Mouse (Mus musculus) embryonic facial prominence, embryonic 11.5 days (tissue): ENCODE measurements around the gene Olr1. TPM values are rescaled to one million over a fixed set of nuclear protein-coding genes. Genes with fewer than 3 reads are reported as not detected.

Experiments
- ATAC-seq: fragments of 200-750 bp; cut with Nextera tagmentation; replicated peaks from 2 replicates; pipeline ENCODE4 v1.8.0; 2017; ENCODE audit warnings: low read depth; ENCODE audit not compliant: insufficient number of reproducible peaks, low FRiP score, low TSS enrichment
- DNase-seq: peaks from one replicate; pipeline ENCODE4 v3.0.0-alpha.2; 2015; ENCODE audit warnings: low spot score
- H3K27ac ChIP-seq: fragments of 300-500 bp; sonication (generic); replicated peaks from 2 replicates; pipeline ENCODE4 v1.5.1; 2014; ENCODE audit warnings: mild to moderate bottlenecking, low read depth, low read length, control low read depth
- H3K27me3 ChIP-seq: fragments of 300-500 bp; sonication (generic); 2 replicates; pipeline ENCODE4 v1.6.1; 2014; ENCODE audit warnings: mild to moderate bottlenecking, low read length, moderate library complexity, mixed read lengths; ENCODE audit not compliant: control insufficient read depth, insufficient read depth
- H3K36me3 ChIP-seq: fragments of 300-500 bp; sonication (generic); replicated peaks from 2 replicates; pipeline ENCODE4 v1.6.1; 2014; ENCODE audit warnings: low read depth, mild to moderate bottlenecking, low read length, moderate library complexity, mixed read lengths; ENCODE audit not compliant: control insufficient read depth, insufficient read depth
- H3K4me1 ChIP-seq: fragments of 300-500 bp; sonication (generic); 2 replicates; pipeline ENCODE4 v1.6.1; 2014; ENCODE audit warnings: low read length, mixed read lengths; ENCODE audit not compliant: control insufficient read depth, insufficient read depth
- H3K4me2 ChIP-seq: fragments of 300-500 bp; sonication (generic); 2 replicates; pipeline ENCODE4 v1.6.1; 2014; ENCODE audit warnings: low read depth, mild to moderate bottlenecking, control low read depth, low read length, moderate library complexity
- H3K4me3 ChIP-seq: fragments of 300-500 bp; sonication (generic); 2 replicates; pipeline ENCODE4 v1.5.1; 2014; ENCODE audit warnings: low read depth, low read length, control low read depth
- H3K9ac ChIP-seq: fragments of 300-500 bp; sonication (generic); replicated peaks from 2 replicates; pipeline ENCODE4 v1.6.1; 2014; ENCODE audit warnings: mild to moderate bottlenecking, control low read depth, low read length
- H3K9me3 ChIP-seq: fragments of 300-500 bp; sonication (generic); replicated peaks from 2 replicates; pipeline ENCODE4 v1.6.1; 2016; ENCODE audit warnings: mild to moderate bottlenecking, low read length, inconsistent platforms, mixed read lengths; ENCODE audit not compliant: control insufficient read depth
- WGBS: fragments of 180-500 bp; shearing (Covaris S2); extraction: QIAGEN DNeasy Blood & Tissue Kit; methylation state at CpG from one replicate; pipeline ENCODE4 v1.1.7; 2014; 5-methylcytosine and 5-hydroxymethylcytosine counted together
- polyA plus RNA-seq: library from polyadenylated mRNA; unstranded; fragments of >200 nt; fragmentation: Nextera tagmentation; extraction: Ambion mirVana; gene quantifications from 2 replicates; pipeline ENCODE4 v1.2.1, GENCODE M21; 2014

The Olr1 gene
- polyA plus RNA-seq, 1 experiment from 2014 or later, result 0.36 TPM

DNA sequence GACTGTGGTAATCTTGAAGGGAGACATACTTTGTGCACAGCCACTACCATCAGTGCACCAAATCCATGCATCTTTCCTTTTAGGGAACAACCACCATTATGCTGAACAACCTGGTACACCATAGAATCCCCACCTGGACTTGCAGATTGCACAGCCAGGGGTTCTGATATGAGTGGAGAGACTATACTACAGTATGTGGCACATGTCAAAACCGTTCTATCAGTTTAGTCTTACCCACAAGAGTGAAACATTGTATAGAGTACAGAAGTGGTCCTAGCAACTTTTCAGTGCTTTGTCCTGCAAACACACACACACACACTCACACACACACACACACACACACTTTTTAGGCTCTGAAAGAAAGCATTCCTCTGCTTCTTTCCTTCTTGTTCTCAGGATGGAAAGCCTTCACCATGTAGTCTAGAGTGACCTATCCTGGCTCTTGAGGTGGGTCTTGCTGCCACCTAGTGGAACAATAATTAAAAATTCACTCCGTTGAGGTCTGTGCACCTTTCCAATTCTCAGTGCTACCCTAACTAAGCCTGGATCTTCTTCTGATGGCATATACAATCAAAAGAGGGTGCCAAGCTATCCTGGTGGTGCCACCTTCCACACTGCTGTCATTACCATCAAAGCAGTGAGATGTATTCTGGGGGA lies 10.9 kb upstream of the Olr1 start:
- DNase-seq (peak; percentile 60), ATAC-seq (peak; percentile 82)
- Histone ChIP-seq H3K4me3 (no peak overlapping the region), H3K4me1 (no peaks in the 10 kb centered on the region), H3K4me2 (no peak overlapping the region), H3K9ac (no peak overlapping the region), H3K9me3 (no peaks in the 10 kb centered on the region), H3K27ac (no peak overlapping the region), H3K36me3 (no peaks in the 10 kb centered on the region), H3K27me3 (no peaks in the 10 kb centered on the region)
- WGBS, result 52% methylated on average over 2 of the region's 2 CpGs

DNA sequence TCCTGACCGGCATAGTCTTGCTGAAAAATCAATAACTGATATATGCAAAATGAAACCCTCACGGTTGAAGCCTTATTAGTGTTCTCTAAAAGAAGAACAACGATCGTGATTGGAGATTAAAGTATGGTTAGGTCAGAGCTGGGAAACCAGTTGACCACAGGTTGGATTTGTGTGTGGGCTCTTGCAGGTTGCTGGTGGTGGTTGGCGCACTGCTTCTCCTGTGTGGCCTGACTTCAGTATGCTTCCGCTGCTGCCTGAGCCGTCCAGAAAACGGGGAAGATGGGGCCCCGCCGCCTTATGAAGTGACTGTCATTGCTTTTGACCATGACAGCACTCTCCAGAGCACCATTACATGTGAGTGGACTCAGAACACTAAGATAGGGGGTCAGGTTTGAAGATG lies 9.4 kb upstream of the Olr1 start:
- DNase-seq (no peak), ATAC-seq (no peak)
- H3K27ac ChIP-seq, result no peak overlapping the region
- WGBS, result 88% methylated on average over 10 of the region's 10 CpGs
- H3K36me3 ChIP-seq, result no peaks in the 10 kb centered on the region
- no peaks in the 10 kb centered on the region for H3K4me1 ChIP-seq
- H3K4me2 ChIP-seq, result no peak overlapping the region
- H3K9ac ChIP-seq, result no peak overlapping the region
- H3K9me3 ChIP-seq, result no peaks in the 10 kb centered on the region
- H3K27me3 ChIP-seq, result no peaks in the 10 kb centered on the region
- H3K4me3 ChIP-seq, result no peak overlapping the region

- ATAC-seq, result no peak
- 93% methylated on average over 3 of the region's 3 CpGs for WGBS
These were observed 8.1 kb upstream of the Olr1 start for GRCm38 (mm10) chr6:129515068-129515467.

GRCm38 (mm10) chr6:129514376-129514775 lies 7.4 kb upstream of the Olr1 start:
- H3K4me1 ChIP-seq, result no peaks in the 10 kb centered on the region
- H3K4me3 ChIP-seq, result no peak overlapping the region
- no peaks in the 10 kb centered on the region for H3K9me3 ChIP-seq
- ATAC-seq, result no peak
- H3K4me2 ChIP-seq, result no peak overlapping the region
- H3K9ac ChIP-seq, result no peak overlapping the region
- no peaks in the 10 kb centered on the region for H3K36me3 ChIP-seq
- no peak overlapping the region for H3K27ac ChIP-seq
- no peaks in the 10 kb centered on the region for H3K27me3 ChIP-seq
- 76% methylated on average over 2 of the region's 2 CpGs for WGBS
- no peak for DNase-seq

More at GRCm38 (mm10) chr6:129515068-129515467, 8.1 kb upstream of the Olr1 start:
- Histone ChIP-seq H3K36me3 (no peaks in the 10 kb centered on the region), H3K27me3 (no peaks in the 10 kb centered on the region), H3K9ac (no peak overlapping the region), H3K4me2 (no peak overlapping the region), H3K4me3 (no peak overlapping the region), H3K9me3 (no peaks in the 10 kb centered on the region), H3K4me1 (no peaks in the 10 kb centered on the region), H3K27ac (no peak overlapping the region)
- DNase-seq, result no peak

DNA sequence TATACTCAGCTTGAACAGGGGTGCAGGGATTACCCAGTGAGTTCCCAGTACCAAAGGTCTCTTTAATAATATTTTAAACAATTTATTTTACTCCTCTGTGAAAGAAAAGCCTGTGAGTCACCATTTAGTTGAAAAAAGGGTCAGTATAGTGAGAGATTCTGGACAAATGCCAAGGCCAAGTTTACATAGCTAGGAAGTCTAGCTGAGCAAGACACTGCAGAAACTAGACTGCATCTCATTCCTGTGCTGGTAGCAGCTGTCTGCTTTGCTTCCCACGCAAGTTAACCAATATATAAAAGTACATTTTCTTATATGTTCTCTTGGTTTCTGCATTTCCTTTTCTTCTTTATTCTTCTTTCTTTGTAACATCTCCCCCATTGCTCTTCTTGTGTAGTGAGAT lies 6.4 kb upstream of the Olr1 start:
- Histone ChIP-seq H3K4me3 (no peak overlapping the region), H3K27ac (no peak overlapping the region), H3K27me3 (no peaks in the 10 kb centered on the region), H3K4me1 (no peaks in the 10 kb centered on the region), H3K36me3 (no peaks in the 10 kb centered on the region), H3K9me3 (no peaks in the 10 kb centered on the region), H3K9ac (no peak overlapping the region), H3K4me2 (no peak overlapping the region)
- ATAC-seq (no peak), DNase-seq (no peak)
- WGBS, result 80% methylated on average over 1 of the region's 1 CpGs

DNA sequence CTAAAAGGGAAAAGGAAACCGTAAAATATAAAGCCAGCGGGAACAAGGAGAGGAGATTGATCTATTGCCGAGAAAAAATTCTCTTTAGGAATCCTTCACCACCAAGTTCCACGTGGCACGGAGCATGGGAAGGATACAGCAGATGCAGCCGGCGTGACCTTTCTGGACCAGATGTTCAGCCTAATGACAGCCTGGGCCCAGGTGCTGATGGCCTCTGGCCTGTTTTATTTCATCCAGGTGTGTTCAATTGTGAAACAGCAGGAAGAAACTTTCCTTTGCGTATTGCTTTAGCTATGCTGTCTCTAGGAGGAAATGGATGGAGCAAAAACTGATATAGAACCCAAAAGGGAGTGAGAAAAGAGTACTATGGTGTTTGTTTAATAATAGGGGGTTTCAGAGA lies 5.9 kb upstream of the Olr1 start:
- no peaks in the 10 kb centered on the region for H3K4me1 ChIP-seq
- no peak overlapping the region for H3K9ac ChIP-seq
- ATAC-seq (no peak), DNase-seq (no peak)
- 56% methylated on average over 8 of the region's 8 CpGs for WGBS
- H3K27me3 ChIP-seq, result no peaks in the 10 kb centered on the region
- no peaks in the 10 kb centered on the region for H3K9me3 ChIP-seq
- no peaks in the 10 kb centered on the region for H3K36me3 ChIP-seq
- no peak overlapping the region for H3K4me3 ChIP-seq
- no peak overlapping the region for H3K4me2 ChIP-seq
- no peak overlapping the region for H3K27ac ChIP-seq

DNA sequence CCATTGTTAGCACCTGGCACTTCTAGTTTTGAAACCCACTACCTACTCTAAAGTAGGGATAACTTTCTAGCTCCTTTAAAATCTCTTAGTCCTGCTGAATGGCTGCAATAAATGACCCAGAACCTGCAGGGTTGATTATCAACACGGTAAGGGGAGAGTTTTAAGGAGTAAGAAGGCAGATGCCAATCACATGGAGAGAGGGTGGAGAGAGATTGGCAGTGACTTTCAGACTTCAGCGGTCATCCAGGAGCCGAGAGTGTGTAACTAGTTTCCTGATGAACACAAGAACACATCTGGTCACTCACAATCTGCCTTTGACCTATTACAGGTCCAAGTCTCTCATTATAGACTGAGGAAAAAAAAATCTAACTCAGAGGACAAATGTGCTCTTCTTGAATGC lies 5.4 kb upstream of the Olr1 start, which contains the start of gene Tmem52b:
Gene Tmem52b (plus strand): TSS at position 189 of the 400 bp plus-strand sequence.
- DNase-seq (no peak), ATAC-seq (no peak)
- no peaks in the 10 kb centered on the region for H3K9me3 ChIP-seq
- H3K4me2 ChIP-seq, result no peak within 1 kb of the TSS
- no peak within 1 kb of the TSS for H3K9ac ChIP-seq
- no peaks in the 10 kb centered on the region for H3K4me1 ChIP-seq
- H3K27me3 ChIP-seq, result no peaks in the 10 kb centered on the region
- 60% methylated on average over 3 of the region's 3 CpGs for WGBS
- H3K4me3 ChIP-seq, result no peak within 1 kb of the TSS
- H3K27ac ChIP-seq, result no peak within 1 kb of the TSS
- no peaks in the 10 kb centered on the region for H3K36me3 ChIP-seq

DNA sequence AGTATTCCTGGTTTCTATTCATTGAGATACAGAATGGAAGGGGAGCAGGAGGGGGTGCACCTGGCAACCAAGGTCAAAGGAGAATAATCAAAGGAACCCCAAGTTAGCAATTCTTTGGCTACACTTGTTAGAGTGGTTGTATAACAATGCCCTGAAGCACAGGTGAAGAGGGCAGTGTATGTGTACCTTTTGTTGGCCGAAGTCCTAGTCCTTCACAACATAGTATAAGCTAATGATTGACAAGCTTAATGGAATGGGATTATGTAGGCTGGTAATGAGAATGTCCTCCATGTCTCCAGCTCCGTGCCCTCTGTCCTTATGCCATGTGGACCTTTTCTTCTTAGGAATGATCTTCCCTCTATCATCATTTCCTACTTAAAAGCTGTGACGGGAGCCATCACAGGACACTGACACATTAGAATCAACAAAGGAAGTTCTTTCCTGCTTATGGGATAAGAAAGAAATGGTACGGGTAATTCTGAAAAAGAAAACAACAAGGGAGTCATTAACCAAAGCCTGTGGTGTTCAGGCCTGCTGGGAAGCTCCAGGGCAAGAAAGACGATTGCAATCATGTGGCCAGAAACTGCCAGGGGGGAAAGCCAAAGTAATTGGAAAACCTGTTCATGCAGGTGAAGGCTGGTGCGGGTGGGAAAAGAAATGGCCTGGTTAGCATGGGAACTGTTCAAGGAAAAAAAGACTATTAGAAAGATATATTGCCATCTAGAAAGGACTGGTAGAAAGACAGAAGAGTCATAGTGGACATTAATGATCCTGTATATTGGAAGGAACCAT lies 3.4 kb upstream of the Olr1 start:
- WGBS, result 67% methylated on average over 6 of the region's 6 CpGs
- no peaks in the 10 kb centered on the region for H3K9me3 ChIP-seq
- no peaks in the 10 kb centered on the region for H3K27me3 ChIP-seq
- H3K9ac ChIP-seq, result no peak overlapping the region
- H3K4me1 ChIP-seq, result no peaks in the 10 kb centered on the region
- DNase-seq (no peak), ATAC-seq (no peak)
- no peaks in the 10 kb centered on the region for H3K36me3 ChIP-seq
- no peak overlapping the region for H3K27ac ChIP-seq
- no peak overlapping the region for H3K4me3 ChIP-seq
- no peak overlapping the region for H3K4me2 ChIP-seq
